Mouse (Mus musculus) embryonic fibroblast, embryonic 13.5 days (primary cell): ENCODE data around the gene Pla2g1b. TPM values are rescaled to one million over a fixed set of nuclear protein-coding genes. Genes with fewer than 3 reads are reported as not detected.

ENCODE experiments used
- H3K27ac ChIP-seq: 2 replicates; pipeline ENCODE4 v1.5.1; 2012; ENCODE audit warnings: low read length, control low read depth, inconsistent platforms; ENCODE audit not compliant: insufficient read depth
- H3K4me1 ChIP-seq: 2 replicates; pipeline ENCODE4 v1.6.1; 2011; ENCODE audit warnings: low read length; ENCODE audit not compliant: control insufficient read depth, insufficient read depth
- H3K4me3 ChIP-seq: 2 replicates; pipeline ENCODE4 v1.5.1; 2011; ENCODE audit warnings: mild to moderate bottlenecking, control low read depth, low read length; ENCODE audit not compliant: insufficient read depth
- CTCF ChIP-seq: IDR thresholded peaks from 2 replicates; pipeline ENCODE4 v1.5.1; 2011; ENCODE audit warnings: mild to moderate bottlenecking, control low read depth, low read length, moderate library complexity, borderline replicate concordance; ENCODE audit not compliant: insufficient read depth
- POLR2A ChIP-seq: IDR thresholded peaks from 2 replicates; pipeline ENCODE4 v1.6.1; 2011; ENCODE audit warnings: low read depth, mild to moderate bottlenecking, control low read depth, low read length, moderate library complexity
- polyA plus RNA-seq: library from polyadenylated mRNA; stranded (reverse); fragments of >200 nt; gene quantifications from 2 replicates; pipeline ENCODE4 v1.2.4, GENCODE M21; 2011; ENCODE audit warnings: low read depth; ENCODE audit not compliant: missing spikeins, insufficient read length

Pla2g1b gene
- polyA plus RNA-seq, 1 experiment: not detected

DNA sequence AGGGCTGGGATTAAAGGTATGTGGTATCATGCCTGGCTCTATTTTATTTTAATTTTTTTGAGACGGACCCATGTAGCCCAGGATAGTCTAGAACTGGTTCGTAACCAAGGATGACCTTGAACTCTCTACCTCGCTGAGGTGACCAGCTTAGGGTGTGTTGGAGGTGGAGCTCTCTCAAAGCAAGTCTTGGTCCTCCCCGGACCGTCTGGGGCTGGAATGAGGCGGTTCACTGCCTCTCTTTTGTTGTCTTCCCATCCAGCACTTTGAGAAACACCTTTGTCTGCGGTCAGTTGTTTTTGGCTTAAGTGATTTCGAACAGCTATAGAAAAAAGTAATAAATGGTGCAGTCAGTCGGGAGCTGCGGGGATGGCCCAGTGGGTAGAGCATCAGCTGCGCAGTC lies 21.9 kb upstream of the Pla2g1b start:
- Histone ChIP-seq H3K27ac (no peak overlapping the region), H3K4me1 (no peaks in the 10 kb centered on the region), H3K4me3 (no peak overlapping the region)
- no peak for TF ChIP-seq POLR2A
- no peak for TF ChIP-seq CTCF

DNA sequence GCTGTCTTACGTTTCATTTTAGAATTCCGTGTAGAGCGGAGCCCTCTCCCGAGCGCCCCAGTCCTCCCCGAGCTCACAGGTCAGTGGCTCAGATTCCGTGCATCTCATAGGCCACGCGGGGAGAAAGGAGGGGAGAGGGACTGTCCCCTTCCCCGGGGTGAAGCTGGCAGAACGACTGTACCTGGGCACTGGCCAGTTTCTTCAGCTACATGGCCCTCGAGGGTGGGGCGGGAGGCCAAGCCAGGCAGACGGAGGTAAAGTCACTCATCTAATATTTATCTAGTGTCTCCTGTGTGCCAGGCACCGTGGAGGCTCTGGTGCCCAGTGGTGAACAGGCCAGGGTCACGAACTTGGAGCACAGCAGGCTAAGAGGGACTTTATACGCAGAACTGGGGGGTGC lies 19.0 kb upstream of the Pla2g1b start:
- Histone ChIP-seq H3K4me1 (no peaks in the 10 kb centered on the region), H3K27ac (no peak overlapping the region)
- TF ChIP-seq POLR2A: no peak
- TF ChIP-seq CTCF: no peak

DNA sequence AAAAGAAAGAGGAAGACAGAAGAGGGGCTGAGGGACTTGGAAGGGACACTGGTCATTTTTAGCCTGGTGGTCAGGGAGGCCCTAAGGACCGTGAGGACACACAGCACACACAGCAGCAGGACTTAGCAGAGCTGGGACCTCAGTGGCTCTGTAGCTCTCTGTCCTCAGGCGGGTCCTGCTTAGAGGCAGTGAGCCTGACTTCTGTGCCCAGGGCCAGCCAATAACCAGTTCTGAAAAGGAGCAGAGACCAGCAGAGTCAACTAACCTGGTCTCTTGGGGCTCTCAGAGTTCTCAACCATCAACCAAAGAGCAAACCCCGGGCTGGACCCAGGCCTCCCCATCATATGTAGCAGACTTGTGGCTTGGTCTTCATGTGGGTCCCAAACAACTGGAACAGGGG lies 16.8 kb upstream of the Pla2g1b start:
- no peaks in the 10 kb centered on the region for H3K4me1 ChIP-seq
- no peak overlapping the region for H3K27ac ChIP-seq
- TF ChIP-seq POLR2A: no peak
- no peak for TF ChIP-seq CTCF
- H3K4me3 ChIP-seq: no peak overlapping the region

More for the DNA sequence above, 19.0 kb upstream of the Pla2g1b start:
- no peak overlapping the region for H3K4me3 ChIP-seq

DNA sequence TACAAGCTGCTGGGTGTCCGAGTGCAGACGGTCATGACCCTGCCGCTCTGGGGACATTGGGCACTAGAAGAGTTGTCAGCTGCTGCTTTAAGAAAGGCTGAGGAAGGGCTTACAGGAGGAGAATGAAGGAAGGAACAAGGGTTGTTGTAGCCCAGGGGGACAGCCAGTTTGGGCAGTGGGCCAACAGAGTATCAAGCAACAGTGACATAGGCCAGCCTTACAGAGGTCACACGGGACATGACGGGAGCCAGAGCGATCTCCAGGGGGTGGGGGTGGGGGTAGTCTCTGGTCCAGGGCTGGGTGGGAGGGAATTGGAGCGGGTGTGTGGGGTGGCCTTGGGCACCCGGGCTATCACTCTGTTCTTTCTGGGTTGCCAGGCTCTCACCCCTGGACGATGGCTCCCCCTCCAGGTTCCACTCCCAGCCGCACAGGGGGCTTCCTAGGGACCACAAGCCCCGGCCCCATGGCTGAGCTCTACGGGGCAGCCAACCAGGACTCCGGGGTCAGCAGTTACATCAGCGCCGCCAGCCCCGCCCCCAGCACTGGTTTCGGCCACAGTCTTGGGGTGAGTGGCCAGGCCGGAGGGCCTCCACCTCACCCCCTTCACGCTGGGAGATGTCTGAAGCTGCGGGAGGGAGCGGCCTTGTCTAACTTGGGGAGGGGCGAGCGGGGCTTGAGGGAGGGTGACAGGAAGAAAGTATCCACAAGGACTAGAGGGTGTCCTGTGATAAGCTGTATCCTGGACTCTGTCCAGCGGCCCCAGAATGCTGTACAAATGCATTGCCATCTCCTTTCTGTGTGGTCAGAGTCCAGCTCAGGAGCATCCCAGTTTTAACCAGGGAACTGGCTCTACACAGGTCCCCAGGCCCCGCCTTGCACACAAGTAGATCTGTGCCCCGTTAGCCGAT lies 15.4 kb upstream of the Pla2g1b start:
- Histone ChIP-seq H3K4me1 (no peaks in the 10 kb centered on the region), H3K27ac (no peak overlapping the region), H3K4me3 (no peak overlapping the region)
- no peak for TF ChIP-seq POLR2A
- no peak for TF ChIP-seq CTCF

DNA sequence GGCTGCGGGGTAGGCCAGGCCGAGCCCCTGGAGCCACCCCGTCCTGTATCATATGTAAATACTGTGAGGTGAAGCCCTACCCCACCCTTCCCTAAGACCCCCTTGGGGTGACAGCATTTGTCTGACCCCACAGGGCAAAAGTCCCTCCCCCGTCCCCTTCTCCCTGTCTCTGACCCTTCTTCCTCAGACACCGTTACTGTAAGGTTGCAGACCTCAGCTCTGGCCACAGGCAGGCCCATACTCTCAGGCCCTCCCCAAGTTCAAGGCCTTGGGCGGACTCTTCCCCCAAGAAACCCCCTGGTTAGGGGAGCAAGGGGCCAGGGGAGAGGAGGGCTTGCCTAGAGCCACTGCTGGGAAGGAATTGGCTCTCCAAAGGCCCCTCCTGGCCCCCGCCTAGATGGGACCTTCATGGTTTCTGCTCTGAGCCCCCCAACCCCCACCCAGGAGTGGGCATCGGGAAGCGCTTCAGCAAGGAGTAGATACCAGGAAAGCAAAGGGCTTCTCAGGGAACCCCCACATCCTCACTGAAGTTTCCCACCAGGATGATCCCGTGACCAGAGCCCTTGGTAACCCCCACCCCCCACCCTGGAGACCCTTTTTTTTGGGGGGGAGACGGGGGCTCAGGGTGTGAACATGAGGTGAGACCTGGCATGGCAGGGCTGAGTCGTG lies 11.5 kb upstream of the Pla2g1b start:
- TF ChIP-seq POLR2A (no peak), CTCF (no peak)
- H3K27ac ChIP-seq: no peak overlapping the region
- H3K4me1 ChIP-seq: no peaks in the 10 kb centered on the region
- H3K4me3 ChIP-seq: no peak overlapping the region

DNA sequence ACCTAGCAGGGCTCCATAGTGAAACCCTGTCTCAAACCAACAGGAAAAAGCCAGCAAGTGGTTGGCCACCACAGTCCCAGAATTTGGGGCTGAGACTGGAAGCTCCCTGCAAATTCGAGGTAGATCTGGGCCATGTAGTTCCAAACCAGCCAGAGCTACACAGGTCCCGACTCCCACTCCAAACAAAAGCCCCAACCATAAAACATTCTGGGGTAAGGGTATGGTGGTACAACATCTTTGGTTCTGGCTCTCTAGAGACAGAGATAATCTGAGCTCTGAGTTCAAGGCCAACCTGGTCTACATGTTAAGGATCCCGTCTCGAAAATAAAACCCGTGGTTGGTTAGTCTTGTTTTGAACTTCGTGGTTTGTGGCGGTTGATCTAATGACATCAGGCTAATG lies 10.2 kb upstream of the Pla2g1b start:
- no peak for TF ChIP-seq CTCF
- no peak for TF ChIP-seq POLR2A
- H3K27ac ChIP-seq: no peak overlapping the region
- no peaks in the 10 kb centered on the region for H3K4me1 ChIP-seq
- H3K4me3 ChIP-seq: no peak overlapping the region

DNA sequence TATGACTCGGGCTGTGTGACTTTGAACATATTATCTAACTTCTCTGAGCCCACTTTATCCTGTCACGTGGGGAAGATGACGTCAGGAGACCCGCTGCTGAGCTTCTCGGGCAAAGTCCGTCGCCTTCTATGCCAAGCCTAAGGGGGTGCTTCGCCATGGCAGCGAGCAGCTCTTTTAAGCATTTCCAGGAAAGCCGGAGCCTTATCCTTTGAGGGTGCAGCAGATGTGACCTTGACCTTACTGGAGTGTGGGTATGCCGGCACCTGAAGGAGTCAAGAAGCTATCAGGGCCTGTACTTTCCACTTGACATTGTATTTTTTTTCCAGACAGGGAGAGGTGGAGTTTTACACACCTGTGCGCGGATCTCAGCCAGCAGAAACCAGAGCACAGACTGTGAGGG lies 7.1 kb upstream of the Pla2g1b start:
- no peak for TF ChIP-seq CTCF
- TF ChIP-seq POLR2A: no peak
- Histone ChIP-seq H3K27ac (no peak overlapping the region), H3K4me1 (no peaks in the 10 kb centered on the region), H3K4me3 (no peak overlapping the region)

DNA sequence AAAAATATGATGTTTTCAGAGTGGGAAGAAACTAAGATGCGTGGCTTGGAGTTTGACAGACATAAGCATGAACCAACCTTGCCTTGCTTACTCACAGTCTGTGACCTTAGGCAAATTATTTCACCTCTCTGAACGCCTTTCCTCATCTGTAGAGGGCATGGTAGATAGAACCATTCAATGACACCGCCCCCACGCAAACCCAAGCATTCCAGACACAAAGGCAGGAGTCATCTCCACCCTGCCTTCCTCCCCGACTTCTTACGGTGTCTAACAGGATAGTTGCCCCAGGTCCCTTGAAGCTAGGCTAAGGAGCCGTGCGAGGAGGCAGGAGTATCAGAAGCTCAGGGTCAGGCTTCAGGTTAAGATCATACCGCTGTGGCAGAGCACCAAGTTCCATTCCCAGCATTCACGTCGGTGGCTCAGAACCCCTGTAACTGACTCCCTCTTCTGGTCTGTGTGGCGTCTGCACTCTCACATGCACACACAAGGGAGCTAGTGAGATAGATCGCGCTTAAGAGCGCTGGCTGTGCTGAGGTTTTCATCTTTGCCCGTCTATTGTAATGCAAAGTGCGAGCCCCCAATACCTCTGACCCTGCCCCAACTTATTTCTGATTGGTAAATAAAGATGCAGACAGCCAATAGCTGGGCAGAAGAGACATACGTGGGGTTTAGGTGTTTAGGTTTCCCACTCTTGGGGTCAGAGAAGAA lies 1.5 kb upstream of the Pla2g1b start:
- H3K27ac ChIP-seq: no peak overlapping the region
- TF ChIP-seq CTCF (no peak), POLR2A (no peak)
- no peaks in the 10 kb centered on the region for H3K4me1 ChIP-seq
- H3K4me3 ChIP-seq: no peak overlapping the region

DNA sequence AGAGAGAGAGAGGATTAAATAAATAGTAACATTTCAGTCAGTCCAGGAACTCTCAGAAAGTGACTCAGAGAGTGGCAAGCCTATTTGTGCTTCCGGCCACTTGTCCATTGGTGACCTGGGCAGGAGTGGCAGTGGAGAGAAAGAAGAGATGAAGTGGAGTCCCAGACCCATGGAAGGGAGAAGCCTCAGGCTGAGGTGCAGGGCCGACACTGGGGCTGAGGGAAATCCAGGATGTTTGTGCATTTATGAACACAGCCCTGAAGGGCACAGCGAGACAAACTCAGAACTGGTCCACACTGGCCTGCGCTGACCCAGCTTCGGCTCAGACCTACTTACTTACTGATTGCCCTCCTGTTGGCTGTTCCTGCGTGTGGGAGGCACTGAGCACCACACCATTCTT lies 3.7 kb downstream of the Pla2g1b start:
- TF ChIP-seq POLR2A (no peak), CTCF (no peak)
- Histone ChIP-seq H3K27ac (no peak overlapping the region), H3K4me1 (no peaks in the 10 kb centered on the region)

More for the DNA sequence above, 3.7 kb downstream of the Pla2g1b start:
- H3K4me3 ChIP-seq: no peak overlapping the region
